Mouse (Mus musculus): ENCODE measurements around the gene Thap11. TPM values are rescaled to one million over a fixed set of nuclear protein-coding genes. Genes with fewer than 3 reads are reported as not detected.

Gene Thap11
- total RNA-seq, 1 experiment from 2014 or later, result 28.3 TPM

GRCm38 (mm10) chr8:105880754-105881520 is 26.0 kb downstream of the Thap11 start, which contains the start of gene Edc4:
Edc4 (plus strand) TSS chr8:105880881.
- peak; percentile 79 to 94 for ATAC-seq (replicated peaks in 1 of 2; ENCODE audit: insufficient read depth in 1 of 2, low FRiP score in 2 of 2, low TSS enrichment in 1 of 2, low read depth in 1 of 2, poor library complexity in 2 of 2, severe bottlenecking in 2 of 2)

- ATAC-seq (replicated peaks in 1 of 2; ENCODE audit: insufficient read depth in 1 of 2, low FRiP score in 2 of 2, low TSS enrichment in 1 of 2, low read depth in 1 of 2, poor library complexity in 2 of 2, severe bottlenecking in 2 of 2), result no peak
Measured at GRCm38 (mm10) chr8:105889756-105890465, 35.0 kb downstream of the Thap11 start.

GRCm38 (mm10) chr8:105890870-105891269 is 35.9 kb downstream of the Thap11 start:
- no peak for ATAC-seq (replicated peaks in 1 of 2; ENCODE audit: insufficient read depth in 1 of 2, low FRiP score in 2 of 2, low TSS enrichment in 1 of 2, low read depth in 1 of 2, poor library complexity in 2 of 2, severe bottlenecking in 2 of 2)

GRCm38 (mm10) chr8:105892432-105892831 is 37.5 kb downstream of the Thap11 start:
- ATAC-seq (replicated peaks in 1 of 2; ENCODE audit: insufficient read depth in 1 of 2, low FRiP score in 2 of 2, low TSS enrichment in 1 of 2, low read depth in 1 of 2, poor library complexity in 2 of 2, severe bottlenecking in 2 of 2), result no peak; a peak in 1 of 4 replicates

- peak; percentile 43 to 46; a peak in 2 of 4 replicates for ATAC-seq (replicated peaks in 1 of 2; ENCODE audit: insufficient read depth in 1 of 2, low FRiP score in 2 of 2, low TSS enrichment in 1 of 2, low read depth in 1 of 2, poor library complexity in 2 of 2, severe bottlenecking in 2 of 2)
Measured at GRCm38 (mm10) chr8:105893339-105893738, 38.4 kb downstream of the Thap11 start, which contains the start of gene Nrn1l. Nrn1l (plus strand) TSS chr8:105893567.

GRCm38 (mm10) chr8:105897801-105898480 is 43.0 kb downstream of the Thap11 start:
- ATAC-seq (replicated peaks in 1 of 2; ENCODE audit: insufficient read depth in 1 of 2, low FRiP score in 2 of 2, low TSS enrichment in 1 of 2, low read depth in 1 of 2, poor library complexity in 2 of 2, severe bottlenecking in 2 of 2), result no peak

- peak; percentile 95 to 96 for ATAC-seq (replicated peaks in 1 of 2; ENCODE audit: insufficient read depth in 1 of 2, low FRiP score in 2 of 2, low TSS enrichment in 1 of 2, low read depth in 1 of 2, poor library complexity in 2 of 2, severe bottlenecking in 2 of 2)
Measured at GRCm38 (mm10) chr8:105900180-105900940, 45.4 kb downstream of the Thap11 start, which contains the start of gene Pskh1. Pskh1 (plus strand) TSS chr8:105900441.

- peak; percentile 9 to 44; a peak in 1 of 4 replicates for ATAC-seq (replicated peaks in 1 of 2; ENCODE audit: insufficient read depth in 1 of 2, low FRiP score in 2 of 2, low TSS enrichment in 1 of 2, low read depth in 1 of 2, poor library complexity in 2 of 2, severe bottlenecking in 2 of 2)
Measured at GRCm38 (mm10) chr8:105900941-105901616, 46.1 kb downstream of the Thap11 start.

Other genes starting within 250 kb of the Thap11 start
- gene Ripor1, start 249.9 kb upstream of the Thap11 start, total RNA-seq (2017), result 11.7 and 18.1 TPM in 2 replicates
- gene Ctcf, start 218.6 kb upstream of the Thap11 start, total RNA-seq (2017), result 116 and 202 TPM in 2 replicates
- gene Agrp, start 217.7 kb upstream of the Thap11 start, total RNA-seq (2017), result not detected in 2 replicates
- gene Carmil2, start 168.9 kb upstream of the Thap11 start, total RNA-seq (2017), result 14.7 and 15.1 TPM in 2 replicates
- gene Acd, start 154.0 kb upstream of the Thap11 start, total RNA-seq (2017), result 13.9 and 26.7 TPM in 2 replicates
- 22.8 and 66.2 TPM in 2 replicates for gene Pard6a, start 154.0 kb upstream of the Thap11 start, total RNA-seq (2017)
- gene 4933405L10Rik, start 147.5 kb upstream of the Thap11 start, total RNA-seq (2017), result 1.2 TPM in 1 of 2 replicates, not detected in the other
- gene Enkd1, start 146.9 kb upstream of the Thap11 start, total RNA-seq (2017), result 16.1 and 17.6 TPM in 2 replicates
- 1.6 and 5.8 TPM in 2 replicates for gene Gfod2, start 96.5 kb upstream of the Thap11 start, total RNA-seq (2017)
- 7.1 and 10.3 TPM in 2 replicates for gene Ranbp10, start 27.8 kb upstream of the Thap11 start, total RNA-seq (2017)
- not detected in 2 replicates for gene Tsnaxip1, start 27.4 kb upstream of the Thap11 start, total RNA-seq (2017)
- gene Cenpt, start 1.9 kb upstream of the Thap11 start, total RNA-seq (2017), result 14.3 and 14.6 TPM in 2 replicates
- 58.5 and 70.2 TPM in 2 replicates for gene Nutf2, start 5.4 kb downstream of the Thap11 start, total RNA-seq (2017)
- gene Edc4, start 25.7 kb downstream of the Thap11 start, total RNA-seq (2017), result 23.4 and 40.6 TPM in 2 replicates
- gene Nrn1l, start 38.4 kb downstream of the Thap11 start, total RNA-seq (2017), result not detected in 2 replicates
- gene Pskh1, start 45.3 kb downstream of the Thap11 start, total RNA-seq (2017), result 23.3 and 27.5 TPM in 2 replicates
- not detected in 2 replicates for gene Ctrl, start 78.7 kb downstream of the Thap11 start, total RNA-seq (2017)
- 38.8 and 79.5 TPM in 2 replicates for gene Psmb10, start 83.3 kb downstream of the Thap11 start, total RNA-seq (2017)
- gene Lcat, start 88.2 kb downstream of the Thap11 start, total RNA-seq (2017), result not detected in 2 replicates
- gene Slc12a4, start 111.0 kb downstream of the Thap11 start, total RNA-seq (2017), result 1.4 and 8.0 TPM in 2 replicates
- gene Dpep3, start 124.3 kb downstream of the Thap11 start, total RNA-seq (2017), result not detected in 2 replicates
- gene Dus2, start 136.2 kb downstream of the Thap11 start, total RNA-seq (2017), result 5.0 and 14.4 TPM in 2 replicates
- not detected in 2 replicates for gene Dpep2nb, start 150.8 kb downstream of the Thap11 start, total RNA-seq (2017)
- 10.1 and 12.8 TPM in 2 replicates for gene Ddx28, start 156.8 kb downstream of the Thap11 start, total RNA-seq (2017)
- gene Nfatc3, start 203.7 kb downstream of the Thap11 start, total RNA-seq (2017), result 34.5 and 42.0 TPM in 2 replicates